Mouse (Mus musculus): ENCODE results near the gene Serpinb9g. TPM values are rescaled to one million over a fixed set of nuclear protein-coding genes. Genes with fewer than 3 reads are reported as not detected.
"Not testable (repeated sequence)": the region's sequence is repeated elsewhere in the genome, so short reads cannot be mapped to it uniquely, and the experiment has no call there.

The Serpinb9g gene
- total RNA-seq (2021) (not detected), polyA plus RNA-seq (2012; rRNA removed) (not detected in 2 replicates)
- long read RNA-seq = 0 reads

GRCm38 (mm10) chr13:33484490-33484889 is at the start of gene Serpinb9g:
Gene Serpinb9g, plus strand, starts transcription at chr13:33484790.
- not testable (repeated sequence) for DNase-seq

GRCm38 (mm10) chr13:33483872-33484271 is 718 bp upstream of the Serpinb9g start:
- DNase-seq = not testable (repeated sequence)

- DNase-seq = no peak
Measured at GRCm38 (mm10) chr13:33524629-33525028, 40.0 kb downstream of the Serpinb9g start.

GRCm38 (mm10) chr13:33532814-33533213 is 48.2 kb downstream of the Serpinb9g start:
- no peak for DNase-seq

Other genes starting within 250 kb of the Serpinb9g start
- not detected for gene Serpinb9e, start 235.2 kb upstream of the Serpinb9g start, total RNA-seq (2021)
- not detected in 2 replicates for gene Serpinb9e, start 235.2 kb upstream of the Serpinb9g start, polyA plus RNA-seq (2012; rRNA removed)
- not detected for gene Serpinb9f, start 160.7 kb upstream of the Serpinb9g start, total RNA-seq (2021)
- gene Serpinb9f, start 160.7 kb upstream of the Serpinb9g start, polyA plus RNA-seq (2012; rRNA removed) = not detected in 2 replicates
- not detected for gene Gm11397, start 89.0 kb upstream of the Serpinb9g start, total RNA-seq (2021)
- not detected in 2 replicates for gene Gm11397, start 89.0 kb upstream of the Serpinb9g start, polyA plus RNA-seq (2012; rRNA removed)
- gene Serpinb6d, start 176.6 kb downstream of the Serpinb9g start, total RNA-seq (2021) = not detected
- not detected in 2 replicates for gene Serpinb6d, start 176.6 kb downstream of the Serpinb9g start, polyA plus RNA-seq (2012; rRNA removed)

Data from adrenal gland, adult 2 months (tissue).